Mouse (Mus musculus): ENCODE measurements around the gene Ppp1r36. TPM values are rescaled to one million over a fixed set of nuclear protein-coding genes. Genes with fewer than 3 reads are reported as not detected.

Ppp1r36 gene
- total and polyA plus RNA-seq, 2 experiments from 2014 or later, result 1.8 to 2.7 TPM

DNA sequence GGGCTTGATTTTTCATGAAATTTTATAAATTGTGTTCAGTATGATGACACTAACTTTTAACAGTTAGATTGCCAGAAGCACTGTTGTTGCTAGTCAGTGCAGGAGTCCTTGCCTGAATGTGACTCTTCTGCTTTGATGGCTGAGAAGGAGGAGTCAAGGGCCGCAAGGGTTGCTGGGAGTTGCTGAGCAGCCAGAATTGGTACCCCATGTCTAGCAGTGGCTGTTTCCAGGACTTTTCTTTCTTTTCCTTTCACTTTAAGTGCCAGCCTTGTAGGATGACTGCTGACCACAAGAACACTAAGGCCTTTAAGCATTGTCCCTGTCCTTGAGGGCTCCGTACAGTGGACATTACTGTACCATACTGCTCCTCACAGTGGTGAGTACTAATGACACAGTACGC lies 39.6 kb upstream of the Ppp1r36 start:
- Histone ChIP-seq H3K4me3 (ENCODE audit: low read depth, low read length) (no peak overlapping the region), H3K27ac (ENCODE audit: low read depth, low read length) (no peak overlapping the region), H3K9ac (no peak overlapping the region), H3K9me3 (ENCODE audit: low read length) (no peaks in the 10 kb centered on the region), H3K27me3 (ENCODE audit: insufficient read depth, low read length) (no peaks in the 10 kb centered on the region), H3K4me2 (ENCODE audit: low read depth) (no peak overlapping the region), H3K36me3 (ENCODE audit: insufficient read depth) (no peaks in the 10 kb centered on the region), H3K4me1 (ENCODE audit: insufficient read depth) (no peaks in the 10 kb centered on the region)
- DNase-seq (no peak), ATAC-seq (no peak)
- no peak for TF ChIP-seq CTCF (IDR thresholded peaks at IDR 0.05; ENCODE audit: low read depth)
- 91% methylated on average over 3 of the region's 3 CpGs for WGBS

DNA sequence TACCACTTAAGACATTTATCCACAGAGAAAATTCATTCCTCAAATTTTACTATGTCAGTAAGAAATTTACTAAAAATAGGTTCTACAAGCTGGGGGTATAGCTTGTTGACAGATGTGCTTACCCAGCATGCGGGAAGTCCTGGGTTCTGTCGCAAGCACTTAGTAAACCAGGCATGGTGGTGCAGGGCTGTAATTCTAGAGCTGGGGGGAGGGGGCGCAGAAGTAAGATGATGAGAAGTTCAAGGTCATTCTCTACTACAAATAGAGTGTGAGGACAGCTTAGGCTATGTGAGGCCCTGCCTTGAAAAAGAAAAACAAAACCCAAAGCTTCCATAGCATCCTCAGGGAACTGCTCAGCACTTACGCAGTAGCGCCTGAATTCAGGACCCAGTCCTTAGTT lies 38.8 kb upstream of the Ppp1r36 start:
- Histone ChIP-seq H3K4me1 (ENCODE audit: insufficient read depth) (no peaks in the 10 kb centered on the region), H3K27ac (ENCODE audit: low read depth, low read length) (no peak overlapping the region), H3K36me3 (ENCODE audit: insufficient read depth) (no peaks in the 10 kb centered on the region), H3K27me3 (ENCODE audit: insufficient read depth, low read length) (no peaks in the 10 kb centered on the region), H3K4me3 (ENCODE audit: low read depth, low read length) (no peak overlapping the region), H3K4me2 (ENCODE audit: low read depth) (no peak overlapping the region), H3K9ac (no peak overlapping the region), H3K9me3 (ENCODE audit: low read length) (no peaks in the 10 kb centered on the region)
- 91% methylated on average over 5 of the region's 5 CpGs for WGBS
- no peak for DNase-seq
- no peak for ATAC-seq
- no peak for TF ChIP-seq CTCF (IDR thresholded peaks at IDR 0.05; ENCODE audit: low read depth)

DNA sequence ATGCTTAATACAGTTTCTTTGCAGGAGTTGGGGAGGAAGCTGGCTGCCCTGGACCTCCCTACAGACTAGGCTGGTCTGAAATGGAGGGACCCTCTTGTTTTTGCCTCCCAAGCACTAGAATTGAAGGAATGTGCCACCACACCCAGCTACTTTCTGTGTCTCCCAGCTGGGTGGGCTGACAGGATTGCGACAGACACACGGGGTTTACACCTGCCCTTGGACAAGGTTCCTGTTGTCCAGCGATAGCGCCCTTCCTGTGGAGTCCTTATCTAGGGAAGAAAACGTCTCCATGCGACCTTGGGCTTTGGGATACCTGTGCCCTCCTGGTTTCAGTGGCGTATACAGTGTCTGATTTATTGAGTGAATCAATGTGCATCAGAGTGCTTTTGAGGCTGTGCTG lies 37.2 kb upstream of the Ppp1r36 start:
- Histone ChIP-seq H3K27me3 (ENCODE audit: insufficient read depth, low read length) (no peaks in the 10 kb centered on the region), H3K9ac (no peak overlapping the region), H3K4me2 (ENCODE audit: low read depth) (no peak overlapping the region), H3K4me3 (ENCODE audit: low read depth, low read length) (no peak overlapping the region), H3K4me1 (ENCODE audit: insufficient read depth) (no peaks in the 10 kb centered on the region), H3K27ac (ENCODE audit: low read depth, low read length) (no peak overlapping the region), H3K9me3 (ENCODE audit: low read length) (no peaks in the 10 kb centered on the region), H3K36me3 (ENCODE audit: insufficient read depth) (no peaks in the 10 kb centered on the region)
- TF ChIP-seq CTCF (IDR thresholded peaks at IDR 0.05; ENCODE audit: low read depth), result no peak
- DNase-seq (no peak), ATAC-seq (no peak)
- WGBS, result 90% methylated on average over 7 of the region's 7 CpGs

DNA sequence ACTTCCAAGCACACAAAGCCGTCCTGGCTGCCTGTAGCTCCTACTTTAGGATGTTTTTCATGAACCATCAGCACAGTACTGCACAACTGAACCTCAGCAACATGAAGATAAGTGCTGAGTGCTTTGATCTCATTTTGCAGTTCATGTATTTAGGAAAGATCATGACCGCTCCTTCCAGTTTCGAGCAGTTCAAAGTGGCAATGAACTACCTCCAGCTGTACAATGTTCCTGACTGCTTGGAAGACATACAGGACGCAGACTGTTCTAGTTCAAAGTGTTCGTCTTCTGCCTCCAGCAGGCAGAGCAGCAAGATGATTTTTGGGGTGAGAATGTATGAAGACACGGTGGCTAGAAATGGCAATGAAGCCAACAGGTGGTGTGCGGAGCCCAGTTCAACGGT lies 32.0 kb upstream of the Ppp1r36 start:
- Histone ChIP-seq H3K9ac (no peak overlapping the region), H3K4me2 (ENCODE audit: low read depth) (no peak overlapping the region), H3K9me3 (ENCODE audit: low read length) (no peaks in the 10 kb centered on the region), H3K27ac (ENCODE audit: low read depth, low read length) (no peak overlapping the region), H3K4me3 (ENCODE audit: low read depth, low read length) (no peak overlapping the region), H3K4me1 (ENCODE audit: insufficient read depth) (no peaks in the 10 kb centered on the region), H3K36me3 (ENCODE audit: insufficient read depth) (0 out of 2 replicates have a peak, but pooled peaks cover 3% of the 10 kb centered on the region), H3K27me3 (ENCODE audit: insufficient read depth, low read length) (no peaks in the 10 kb centered on the region)
- WGBS, result 92% methylated on average over 8 of the region's 8 CpGs
- DNase-seq, result no peak
- TF ChIP-seq CTCF (IDR thresholded peaks at IDR 0.05; ENCODE audit: low read depth), result no peak
- no peak for ATAC-seq

DNA sequence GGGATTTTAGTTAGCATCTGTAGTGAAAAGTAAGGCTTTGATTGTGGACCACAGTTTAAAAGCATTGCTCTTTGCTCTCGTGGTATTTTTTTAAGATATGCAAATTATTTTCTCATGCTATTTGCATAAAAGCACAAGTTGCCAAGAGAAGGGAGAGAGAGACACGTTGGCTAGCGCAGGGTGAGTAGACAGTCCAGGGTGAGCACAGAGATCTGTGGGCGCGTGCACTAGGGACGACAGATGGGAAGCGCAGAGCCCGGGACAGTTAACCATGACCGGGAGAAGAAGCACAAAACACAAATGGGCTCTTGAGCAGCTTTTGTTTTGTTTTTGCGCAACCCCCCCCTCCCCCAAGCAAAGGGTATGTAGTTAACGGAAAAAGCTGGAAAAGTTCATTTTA lies 28.5 kb upstream of the Ppp1r36 start:
- no peak overlapping the region for H3K4me2 ChIP-seq (ENCODE audit: low read depth)
- 0 out of 2 replicates have a peak, but pooled peaks cover 3% of the 10 kb centered on the region for H3K36me3 ChIP-seq (ENCODE audit: insufficient read depth)
- H3K4me3 ChIP-seq (ENCODE audit: low read depth, low read length), result no peak overlapping the region
- H3K27me3 ChIP-seq (ENCODE audit: insufficient read depth, low read length), result no peaks in the 10 kb centered on the region
- no peaks in the 10 kb centered on the region for H3K9me3 ChIP-seq (ENCODE audit: low read length)
- DNase-seq (no peak), ATAC-seq (peak; percentile 42; the same call in 1 of the 2 replicates)
- 48% methylated on average over 11 of the region's 11 CpGs for WGBS
- no peak for TF ChIP-seq CTCF (IDR thresholded peaks at IDR 0.05; ENCODE audit: low read depth)
- H3K4me1 ChIP-seq (ENCODE audit: insufficient read depth), result no peaks in the 10 kb centered on the region
- no peak overlapping the region for H3K9ac ChIP-seq
- H3K27ac ChIP-seq (ENCODE audit: low read depth, low read length), result no peak overlapping the region

DNA sequence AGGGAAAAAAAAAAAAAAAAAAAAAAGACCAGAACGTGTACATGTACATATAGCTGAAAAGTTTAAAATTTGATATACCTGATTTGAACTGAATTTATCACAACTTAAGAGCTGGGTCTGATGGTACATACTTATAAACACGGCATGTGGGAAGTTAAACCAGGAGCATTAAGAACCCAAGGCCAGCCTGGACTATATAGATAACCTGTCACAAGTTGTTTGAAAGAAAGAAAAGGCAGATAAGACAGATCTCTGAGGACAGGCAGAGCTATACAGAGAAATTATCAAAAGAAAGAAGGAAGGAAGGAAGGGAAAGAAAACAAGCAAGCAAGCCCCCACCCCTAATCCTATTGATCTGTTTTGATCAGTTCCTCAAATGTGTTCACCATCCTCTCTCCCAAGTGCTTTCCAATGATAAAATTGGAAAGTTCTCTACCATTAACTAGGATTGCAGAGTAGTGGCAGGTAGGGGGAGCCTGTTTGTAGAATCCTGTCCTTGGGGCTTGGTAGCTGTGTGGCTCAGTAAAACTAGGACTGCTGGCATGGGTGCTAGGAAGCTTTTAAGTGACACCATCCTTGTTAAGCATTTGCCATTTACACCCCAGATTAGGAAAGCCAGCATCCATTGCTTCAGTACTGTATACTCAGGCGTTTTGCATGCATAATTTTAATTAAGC lies 25.6 kb upstream of the Ppp1r36 start:
- no peak overlapping the region for H3K4me3 ChIP-seq (ENCODE audit: low read depth, low read length)
- DNase-seq, result no peak
- no peaks in the 10 kb centered on the region for H3K4me1 ChIP-seq (ENCODE audit: insufficient read depth)
- no peak overlapping the region for H3K27ac ChIP-seq (ENCODE audit: low read depth, low read length)
- H3K36me3 ChIP-seq (ENCODE audit: insufficient read depth), result no peaks in the 10 kb centered on the region
- H3K4me2 ChIP-seq (ENCODE audit: low read depth), result no peak overlapping the region
- TF ChIP-seq CTCF (IDR thresholded peaks at IDR 0.05; ENCODE audit: low read depth), result no peak
- ATAC-seq, result no peak
- H3K27me3 ChIP-seq (ENCODE audit: insufficient read depth, low read length), result no peaks in the 10 kb centered on the region
- WGBS, result 78% methylated on average over 3 of the region's 3 CpGs
- H3K9me3 ChIP-seq (ENCODE audit: low read length), result no peaks in the 10 kb centered on the region
- H3K9ac ChIP-seq, result no peak overlapping the region

DNA sequence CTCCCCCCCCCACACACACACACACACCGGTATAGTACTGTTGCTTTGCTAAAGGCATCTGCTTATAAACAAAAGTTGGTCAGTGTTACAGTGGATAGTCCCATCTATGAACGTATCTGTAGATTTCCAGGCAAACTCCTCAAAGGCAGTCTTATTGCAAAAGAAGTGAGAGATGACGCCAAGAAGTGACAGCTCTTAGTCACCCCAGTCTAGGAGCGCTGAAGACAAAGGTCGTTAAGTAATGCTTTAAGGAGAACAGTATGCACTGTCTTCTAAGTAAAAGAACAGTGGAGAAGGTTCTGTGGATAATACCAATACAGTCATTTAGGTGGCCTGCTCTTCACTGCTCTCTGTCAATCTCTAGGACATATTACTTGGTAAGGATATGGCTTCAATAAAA lies 24.4 kb upstream of the Ppp1r36 start:
- Histone ChIP-seq H3K9ac (no peak overlapping the region), H3K9me3 (ENCODE audit: low read length) (no peaks in the 10 kb centered on the region), H3K27ac (ENCODE audit: low read depth, low read length) (no peak overlapping the region), H3K27me3 (ENCODE audit: insufficient read depth, low read length) (no peaks in the 10 kb centered on the region), H3K4me2 (ENCODE audit: low read depth) (no peak overlapping the region), H3K36me3 (ENCODE audit: insufficient read depth) (no peaks in the 10 kb centered on the region), H3K4me3 (ENCODE audit: low read depth, low read length) (no peak overlapping the region), H3K4me1 (ENCODE audit: insufficient read depth) (no peaks in the 10 kb centered on the region)
- no peak for TF ChIP-seq CTCF (IDR thresholded peaks at IDR 0.05; ENCODE audit: low read depth)
- ATAC-seq (no peak), DNase-seq (no peak)
- WGBS, result 76% methylated on average over 5 of the region's 5 CpGs
